Mouse (Mus musculus) hindbrain, embryonic 14.5 days (tissue): Measurements from ENCODE around the gene Tox3. TPM values are rescaled to one million over a fixed set of nuclear protein-coding genes. Genes with fewer than 3 reads are reported as not detected.
A peak's percentile ranks its signal among the peaks of the same experiment; 100 is the strongest.

ENCODE experiments used
- ATAC-seq: fragments of 200-750 bp; cut with Nextera tagmentation; 2 replicates; pipeline ENCODE4 v1.8.0; 2017; ENCODE audit warnings: moderate number of reproducible peaks, mild to moderate bottlenecking, moderate TSS enrichment, moderate library complexity; ENCODE audit not compliant: low FRiP score
- DNase-seq: peaks from one replicate; pipeline ENCODE4 v3.0.0-alpha.2; 2015; ENCODE audit warnings: low spot score
- H3K27ac ChIP-seq: fragments of 300-500 bp; sonication (generic); 2 replicates; pipeline ENCODE4 v1.5.1; 2014; ENCODE audit warnings: mild to moderate bottlenecking, moderate library complexity
- H3K27me3 ChIP-seq: fragments of 300-500 bp; sonication (generic); 2 replicates; pipeline ENCODE4 v1.6.1; 2014; ENCODE audit warnings: mild to moderate bottlenecking, low read length, mixed read lengths; ENCODE audit not compliant: control insufficient read depth, insufficient read depth
- H3K36me3 ChIP-seq: fragments of 300-500 bp; sonication (generic); replicated peaks from 2 replicates; pipeline ENCODE4 v1.6.1; 2014; ENCODE audit not compliant: control insufficient read depth, insufficient read depth
- H3K4me1 ChIP-seq: fragments of 300-500 bp; sonication (generic); replicated peaks from 2 replicates; pipeline ENCODE4 v1.6.1; 2014; ENCODE audit warnings: antibody characterized with exemption, low read length, mixed read lengths; ENCODE audit not compliant: control insufficient read depth, insufficient read depth
- H3K4me2 ChIP-seq: fragments of 300-500 bp; sonication (generic); replicated peaks from 2 replicates; pipeline ENCODE4 v1.6.1; 2014; ENCODE audit warnings: mild to moderate bottlenecking, moderate library complexity
- H3K4me3 ChIP-seq: fragments of 300-500 bp; sonication (generic); replicated peaks from 2 replicates; pipeline ENCODE4 v1.5.1; 2014; ENCODE audit warnings: mild to moderate bottlenecking, low read length
- H3K9ac ChIP-seq: fragments of 300-500 bp; sonication (generic); 2 replicates; pipeline ENCODE4 v1.6.1; 2014
- H3K9me3 ChIP-seq: fragments of 300-500 bp; sonication (generic); 2 replicates; pipeline ENCODE4 v1.6.1; 2016; ENCODE audit warnings: low read length; ENCODE audit not compliant: control insufficient read depth
- WGBS: fragments of 180-500 bp; shearing (Covaris S2); extraction: QIAGEN DNeasy Blood & Tissue Kit; methylation state at CpG from one replicate; pipeline ENCODE4 v1.1.7; 2014; 5-methylcytosine and 5-hydroxymethylcytosine counted together
- polyA plus RNA-seq: library from polyadenylated mRNA; unstranded; fragments of >200 nt; fragmentation: Nextera tagmentation; extraction: Ambion mirVana; gene quantifications from 2 replicates; pipeline ENCODE4 v1.2.1, GENCODE M21; 2014

The Tox3 gene
- polyA plus RNA-seq, result 28.0 and 28.4 TPM in 2 replicates

- Histone ChIP-seq H3K4me3 (peak within 1 kb of the TSS; percentile 82), H3K9me3 (no peaks in the 10 kb centered on the region), H3K4me1 (peaks cover 24% of the 10 kb centered on the region), H3K27me3 (no peaks in the 10 kb centered on the region), H3K27ac (peak within 1 kb of the TSS; percentile 95), H3K9ac (peak within 1 kb of the TSS; percentile 97), H3K4me2 (peak within 1 kb of the TSS; percentile 84), H3K36me3 (no peaks in the 10 kb centered on the region)
- ATAC-seq, result peak; percentile 72
- WGBS, result 1% methylated on average over 43 of the region's 89 CpGs
- peak; percentile 53 for DNase-seq
These were observed at the start of gene Tox3 for GRCm38 (mm10) chr8:90348178-90348925. Gene Tox3 (minus strand): TSS chr8:90348343.

- ATAC-seq (peak; percentile 37; the same call in 1 of the 2 replicates), DNase-seq (peak; percentile 47)
- H3K9ac ChIP-seq, result no peak overlapping the region
- 0 out of 2 replicates have a peak, but pooled peaks cover 4% of the 10 kb centered on the region for H3K27me3 ChIP-seq
- H3K36me3 ChIP-seq, result no peaks in the 10 kb centered on the region
- H3K4me2 ChIP-seq, result no peak overlapping the region
- H3K27ac ChIP-seq, result no peak overlapping the region
- no peaks in the 10 kb centered on the region; the same call in 1 of the 2 replicates for H3K4me1 ChIP-seq
- no peaks in the 10 kb centered on the region for H3K9me3 ChIP-seq
- WGBS, result 30% methylated on average over 2 of the region's 2 CpGs
- H3K4me3 ChIP-seq, result no peak overlapping the region
These were observed 44.5 kb upstream of the Tox3 start for GRCm38 (mm10) chr8:90392643-90393042.

- no peaks in the 10 kb centered on the region for H3K36me3 ChIP-seq
- no peak for ATAC-seq
- 0 out of 2 replicates have a peak, but pooled peaks cover 4% of the 10 kb centered on the region for H3K27me3 ChIP-seq
- H3K4me3 ChIP-seq, result no peak overlapping the region
- no peak overlapping the region for H3K4me2 ChIP-seq
- H3K4me1 ChIP-seq, result no peaks in the 10 kb centered on the region; the same call in 1 of the 2 replicates
- no peak overlapping the region for H3K9ac ChIP-seq
- 73% methylated on average over 3 of the region's 3 CpGs for WGBS
- no peak for DNase-seq
- 0 out of 2 replicates have a peak overlapping the region, but pooled peaks have one; percentile 9 for H3K27ac ChIP-seq
- H3K9me3 ChIP-seq, result no peaks in the 10 kb centered on the region
These were observed 43.4 kb upstream of the Tox3 start for GRCm38 (mm10) chr8:90391483-90392074.

GRCm38 (mm10) chr8:90390827-90391226 is 42.7 kb upstream of the Tox3 start:
- ATAC-seq, result no peak
- Histone ChIP-seq H3K9me3 (no peaks in the 10 kb centered on the region), H3K27me3 (0 out of 2 replicates have a peak, but pooled peaks cover 4% of the 10 kb centered on the region), H3K9ac (no peak overlapping the region), H3K4me2 (no peak overlapping the region), H3K4me3 (no peak overlapping the region), H3K27ac (no peak overlapping the region), H3K4me1 (no peaks in the 10 kb centered on the region; the same call in 1 of the 2 replicates), H3K36me3 (no peaks in the 10 kb centered on the region)
- WGBS, result 96% methylated on average over 1 of the region's 1 CpGs
- no peak for DNase-seq

- H3K9ac ChIP-seq, result no peak overlapping the region
- no peaks in the 10 kb centered on the region for H3K9me3 ChIP-seq
- H3K4me3 ChIP-seq, result no peak overlapping the region
- no peaks in the 10 kb centered on the region for H3K4me1 ChIP-seq
- no peaks in the 10 kb centered on the region for H3K27me3 ChIP-seq
- no peak overlapping the region for H3K27ac ChIP-seq
- no peak for ATAC-seq
- 93% methylated on average over 6 of the region's 6 CpGs for WGBS
- H3K4me2 ChIP-seq, result no peak overlapping the region
- no peak for DNase-seq
- no peaks in the 10 kb centered on the region for H3K36me3 ChIP-seq
These were observed 30.9 kb upstream of the Tox3 start for GRCm38 (mm10) chr8:90379064-90379463.

GRCm38 (mm10) chr8:90378036-90378435 is 29.9 kb upstream of the Tox3 start:
- DNase-seq, result no peak
- WGBS, result 89% methylated on average over 3 of the region's 3 CpGs
- Histone ChIP-seq H3K36me3 (no peaks in the 10 kb centered on the region), H3K9me3 (no peaks in the 10 kb centered on the region), H3K4me3 (no peak overlapping the region), H3K9ac (no peak overlapping the region), H3K27me3 (no peaks in the 10 kb centered on the region), H3K4me2 (no peak overlapping the region), H3K4me1 (no peaks in the 10 kb centered on the region), H3K27ac (no peak overlapping the region)
- ATAC-seq, result no peak

GRCm38 (mm10) chr8:90371611-90372222 is 23.6 kb upstream of the Tox3 start:
- Histone ChIP-seq H3K4me1 (no peaks in the 10 kb centered on the region), H3K27ac (no peak overlapping the region), H3K9ac (no peak overlapping the region), H3K27me3 (no peaks in the 10 kb centered on the region), H3K4me3 (no peak overlapping the region), H3K4me2 (no peak overlapping the region), H3K36me3 (no peaks in the 10 kb centered on the region), H3K9me3 (no peaks in the 10 kb centered on the region)
- WGBS, result 73% methylated on average over 10 of the region's 10 CpGs
- peak; percentile 21; the same call in 1 of the 2 replicates for ATAC-seq
- peak; percentile 48 for DNase-seq

- Histone ChIP-seq H3K27me3 (no peaks in the 10 kb centered on the region), H3K4me2 (no peak overlapping the region), H3K4me3 (no peak overlapping the region), H3K9me3 (no peaks in the 10 kb centered on the region), H3K4me1 (no peaks in the 10 kb centered on the region), H3K36me3 (no peaks in the 10 kb centered on the region), H3K27ac (no peak overlapping the region), H3K9ac (no peak overlapping the region)
- WGBS, result 53% methylated on average over 3 of the region's 3 CpGs
- no peak for ATAC-seq
- DNase-seq, result no peak
These were observed 21.7 kb upstream of the Tox3 start for GRCm38 (mm10) chr8:90369876-90370275.

- Histone ChIP-seq H3K4me2 (no peak overlapping the region), H3K9me3 (0 out of 2 replicates have a peak, but pooled peaks cover 3% of the 10 kb centered on the region), H3K4me1 (peaks cover 16% of the 10 kb centered on the region), H3K4me3 (no peak overlapping the region), H3K27ac (no peak overlapping the region), H3K36me3 (no peaks in the 10 kb centered on the region), H3K27me3 (no peaks in the 10 kb centered on the region), H3K9ac (no peak overlapping the region)
- no peak for ATAC-seq
- DNase-seq, result no peak
- 75% methylated on average over 3 of the region's 3 CpGs for WGBS
These were observed 8.6 kb upstream of the Tox3 start for GRCm38 (mm10) chr8:90356729-90357128.
